Mouse (Mus musculus): ENCODE results near the gene Mei4. TPM values are rescaled to one million over a fixed set of nuclear protein-coding genes. Genes with fewer than 3 reads are reported as not detected.

Gene Mei4
- polyA plus RNA-seq, 1 experiment from 2014 or later, result 0.37 TPM

GRCm38 (mm10) chr9:81957842-81958241, 94.4 kb downstream of the Mei4 start:
- Histone ChIP-seq H3K36me3 (no peaks in the 10 kb centered on the region), H3K9ac (no peak overlapping the region), H3K4me1 (replicated peaks) (no peaks in the 10 kb centered on the region), H3K27ac (no peak overlapping the region), H3K4me2 (no peak overlapping the region), H3K27me3 (no peaks in the 10 kb centered on the region), H3K9me3 (replicated peaks) (no peaks in the 10 kb centered on the region), H3K4me3 (replicated peaks) (no peak overlapping the region)
- DNase-seq, result no peak
- WGBS (ENCODE audit: insufficient replicate concordance), result 49% methylated on average over 2 of the region's 2 CpGs
- ATAC-seq (ENCODE audit: low read depth), result no peak

- no peak overlapping the region for H3K4me3 ChIP-seq (replicated peaks)
- no peak overlapping the region for H3K9ac ChIP-seq
- WGBS (ENCODE audit: insufficient replicate concordance), result 64% methylated on average over 1 of the region's 1 CpGs
- H3K36me3 ChIP-seq, result no peaks in the 10 kb centered on the region
- no peaks in the 10 kb centered on the region for H3K4me1 ChIP-seq (replicated peaks)
- H3K27ac ChIP-seq, result no peak overlapping the region
- ATAC-seq (ENCODE audit: low read depth), result no peak
- H3K4me2 ChIP-seq, result no peak overlapping the region
- no peak for DNase-seq
- no peaks in the 10 kb centered on the region for H3K27me3 ChIP-seq
- H3K9me3 ChIP-seq (replicated peaks), result no peaks in the 10 kb centered on the region
These were observed 103.3 kb downstream of the Mei4 start for GRCm38 (mm10) chr9:81966765-81967164.

- 34% methylated on average over 2 of the region's 2 CpGs for WGBS (ENCODE audit: insufficient replicate concordance)
These were observed 105.5 kb downstream of the Mei4 start for GRCm38 (mm10) chr9:81968935-81969334.

GRCm38 (mm10) chr9:81982461-81982860, 119.0 kb downstream of the Mei4 start:
- no peak overlapping the region for H3K4me3 ChIP-seq (replicated peaks)
- no peaks in the 10 kb centered on the region for H3K9me3 ChIP-seq (replicated peaks)
- no peak for DNase-seq
- H3K4me1 ChIP-seq (replicated peaks), result no peaks in the 10 kb centered on the region
- no peak for ATAC-seq (ENCODE audit: low read depth)
- H3K9ac ChIP-seq, result no peak overlapping the region
- no peak overlapping the region for H3K27ac ChIP-seq
- WGBS (ENCODE audit: insufficient replicate concordance), result 63% methylated on average over 3 of the region's 3 CpGs
- no peak overlapping the region for H3K4me2 ChIP-seq
- H3K27me3 ChIP-seq, result no peaks in the 10 kb centered on the region
- H3K36me3 ChIP-seq, result no peaks in the 10 kb centered on the region

More at GRCm38 (mm10) chr9:81968935-81969334, 105.5 kb downstream of the Mei4 start:
- Histone ChIP-seq H3K4me3 (replicated peaks) (no peak overlapping the region), H3K9me3 (replicated peaks) (no peaks in the 10 kb centered on the region), H3K9ac (no peak overlapping the region), H3K27ac (no peak overlapping the region), H3K4me2 (no peak overlapping the region), H3K36me3 (no peaks in the 10 kb centered on the region), H3K4me1 (replicated peaks) (no peaks in the 10 kb centered on the region), H3K27me3 (no peaks in the 10 kb centered on the region)
- DNase-seq (no peak), ATAC-seq (ENCODE audit: low read depth) (no peak)

GRCm38 (mm10) chr9:82012991-82013390, 149.5 kb downstream of the Mei4 start:
- H3K27me3 ChIP-seq, result no peaks in the 10 kb centered on the region
- no peak overlapping the region for H3K4me2 ChIP-seq
- no peak overlapping the region for H3K27ac ChIP-seq
- no peak for DNase-seq
- no peak for ATAC-seq (ENCODE audit: low read depth)
- no peak overlapping the region for H3K9ac ChIP-seq
- WGBS (ENCODE audit: insufficient replicate concordance), result 63% methylated on average over 3 of the region's 3 CpGs
- H3K4me3 ChIP-seq (replicated peaks), result no peak overlapping the region
- no peaks in the 10 kb centered on the region for H3K36me3 ChIP-seq
- H3K4me1 ChIP-seq (replicated peaks), result no peaks in the 10 kb centered on the region
- no peaks in the 10 kb centered on the region for H3K9me3 ChIP-seq (replicated peaks)

GRCm38 (mm10) chr9:82042515-82043056, 179.1 kb downstream of the Mei4 start:
- H3K27ac ChIP-seq, result no peak overlapping the region
- ATAC-seq (ENCODE audit: low read depth) (no peak), DNase-seq (no peak)
- H3K9me3 ChIP-seq (replicated peaks), result no peaks in the 10 kb centered on the region; the same call in 1 of the 2 replicates
- no peaks in the 10 kb centered on the region for H3K4me1 ChIP-seq (replicated peaks)
- H3K27me3 ChIP-seq, result no peaks in the 10 kb centered on the region
- no peak overlapping the region for H3K4me2 ChIP-seq
- no peak overlapping the region for H3K4me3 ChIP-seq (replicated peaks)
- WGBS (ENCODE audit: insufficient replicate concordance), result 89% methylated on average over 1 of the region's 1 CpGs
- no peak overlapping the region for H3K9ac ChIP-seq
- H3K36me3 ChIP-seq, result no peaks in the 10 kb centered on the region

GRCm38 (mm10) chr9:82044517-82044916, 181.0 kb downstream of the Mei4 start:
- no peak overlapping the region for H3K4me3 ChIP-seq (replicated peaks)
- DNase-seq, result no peak
- no peak overlapping the region for H3K4me2 ChIP-seq
- no peak overlapping the region for H3K27ac ChIP-seq
- 71% methylated on average over 2 of the region's 2 CpGs for WGBS (ENCODE audit: insufficient replicate concordance)
- H3K9ac ChIP-seq, result no peak overlapping the region
- ATAC-seq (ENCODE audit: low read depth), result no peak
- H3K9me3 ChIP-seq (replicated peaks), result no peaks in the 10 kb centered on the region; the same call in 1 of the 2 replicates
- no peaks in the 10 kb centered on the region for H3K36me3 ChIP-seq
- H3K27me3 ChIP-seq, result no peaks in the 10 kb centered on the region
- no peaks in the 10 kb centered on the region for H3K4me1 ChIP-seq (replicated peaks)

GRCm38 (mm10) chr9:82073832-82074231, 210.4 kb downstream of the Mei4 start:
- 33% methylated on average over 1 of the region's 1 CpGs for WGBS (ENCODE audit: insufficient replicate concordance)
- Histone ChIP-seq H3K4me2 (no peak overlapping the region), H3K4me1 (replicated peaks) (no peaks in the 10 kb centered on the region), H3K9ac (no peak overlapping the region), H3K27ac (no peak overlapping the region), H3K4me3 (replicated peaks) (no peak overlapping the region), H3K27me3 (no peaks in the 10 kb centered on the region), H3K36me3 (no peaks in the 10 kb centered on the region), H3K9me3 (replicated peaks) (no peaks in the 10 kb centered on the region)
- ATAC-seq (ENCODE audit: low read depth) (no peak), DNase-seq (no peak)

GRCm38 (mm10) chr9:82075270-82075669, 211.8 kb downstream of the Mei4 start:
- WGBS (ENCODE audit: insufficient replicate concordance), result 65% methylated on average over 2 of the region's 2 CpGs
- ATAC-seq (ENCODE audit: low read depth), result no peak

GRCm38 (mm10) chr9:82096409-82096808, 232.9 kb downstream of the Mei4 start:
- H3K9me3 ChIP-seq (replicated peaks), result no peaks in the 10 kb centered on the region
- no peaks in the 10 kb centered on the region for H3K4me1 ChIP-seq (replicated peaks)
- H3K27ac ChIP-seq, result no peak overlapping the region
- H3K9ac ChIP-seq, result no peak overlapping the region
- no peaks in the 10 kb centered on the region for H3K27me3 ChIP-seq
- 45% methylated on average over 3 of the region's 3 CpGs for WGBS (ENCODE audit: insufficient replicate concordance)
- H3K36me3 ChIP-seq, result no peaks in the 10 kb centered on the region
- no peak overlapping the region for H3K4me3 ChIP-seq (replicated peaks)
- ATAC-seq (ENCODE audit: low read depth), result no peak
- H3K4me2 ChIP-seq, result no peak overlapping the region
- no peak for DNase-seq

More at GRCm38 (mm10) chr9:82075270-82075669, 211.8 kb downstream of the Mei4 start:
- H3K9me3 ChIP-seq (replicated peaks), result no peaks in the 10 kb centered on the region
- no peak overlapping the region for H3K27ac ChIP-seq
- no peaks in the 10 kb centered on the region for H3K27me3 ChIP-seq
- H3K4me2 ChIP-seq, result no peak overlapping the region
- no peaks in the 10 kb centered on the region for H3K4me1 ChIP-seq (replicated peaks)
- H3K9ac ChIP-seq, result no peak overlapping the region
- DNase-seq, result no peak
- H3K4me3 ChIP-seq (replicated peaks), result no peak overlapping the region
- H3K36me3 ChIP-seq, result no peaks in the 10 kb centered on the region

GRCm38 (mm10) chr9:82114865-82115264, 251.4 kb downstream of the Mei4 start:
- H3K4me2 ChIP-seq, result no peak overlapping the region
- no peaks in the 10 kb centered on the region for H3K27me3 ChIP-seq
- H3K4me3 ChIP-seq (replicated peaks), result no peak overlapping the region
- H3K9ac ChIP-seq, result no peak overlapping the region
- 81% methylated on average over 2 of the region's 2 CpGs for WGBS (ENCODE audit: insufficient replicate concordance)
- H3K36me3 ChIP-seq, result no peaks in the 10 kb centered on the region
- H3K27ac ChIP-seq, result no peak overlapping the region
- DNase-seq (no peak), ATAC-seq (ENCODE audit: low read depth) (no peak)
- H3K4me1 ChIP-seq (replicated peaks), result no peaks in the 10 kb centered on the region
- no peaks in the 10 kb centered on the region for H3K9me3 ChIP-seq (replicated peaks)

- DNase-seq (no peak), ATAC-seq (ENCODE audit: low read depth) (no peak)
These were observed 272.6 kb downstream of the Mei4 start for GRCm38 (mm10) chr9:82136119-82136518.

More at GRCm38 (mm10) chr9:82136119-82136518, 272.6 kb downstream of the Mei4 start:
- no peaks in the 10 kb centered on the region for H3K4me1 ChIP-seq (replicated peaks)
- no peak overlapping the region for H3K27ac ChIP-seq
- no peaks in the 10 kb centered on the region for H3K9me3 ChIP-seq (replicated peaks)
- H3K4me2 ChIP-seq, result no peak overlapping the region
- H3K27me3 ChIP-seq, result no peaks in the 10 kb centered on the region
- H3K9ac ChIP-seq, result no peak overlapping the region
- no peaks in the 10 kb centered on the region for H3K36me3 ChIP-seq
- H3K4me3 ChIP-seq (replicated peaks), result no peak overlapping the region
